Mouse (Mus musculus) C2C12 (cell line): Measurements from ENCODE around the gene Dnase1l3. TPM values are rescaled to one million over a fixed set of nuclear protein-coding genes. Genes with fewer than 3 reads are reported as not detected.

Source experiments
- H3K27me3 ChIP-seq: one replicate; pipeline ENCODE4 v1.6.1; 2011; ENCODE audit not compliant: control insufficient read depth, insufficient read depth, insufficient read length
- H3K36me3 ChIP-seq: one replicate; pipeline ENCODE4 v1.6.1; 2011; ENCODE audit not compliant: control insufficient read depth, insufficient read depth
- H3K4me3 ChIP-seq: one replicate; pipeline ENCODE4 v1.5.1; 2011; ENCODE audit warnings: mild to moderate bottlenecking, control low read depth; ENCODE audit not compliant: poor library complexity, insufficient read depth, severe bottlenecking
- H3K79me2 ChIP-seq: one replicate; pipeline ENCODE4 v1.6.1; 2011; ENCODE audit not compliant: control insufficient read depth, insufficient read depth
- H3K79me3 ChIP-seq: one replicate; pipeline ENCODE4 v1.6.1; 2011; ENCODE audit warnings: low read depth, control low read depth
- H3ac ChIP-seq: one replicate; pipeline ENCODE3; 2011; ENCODE audit warnings: low read depth; ENCODE audit not compliant: control insufficient read depth, insufficient read length
- CEBPB ChIP-seq: IDR thresholded peaks from one replicate; pipeline ENCODE4 v1.6.1; 2011; ENCODE audit warnings: low read depth, mild to moderate bottlenecking, control low read depth, moderate library complexity
- CTCF ChIP-seq: IDR thresholded peaks from one replicate; pipeline ENCODE4 v1.5.1; 2011; ENCODE audit not compliant: control insufficient read depth, insufficient read depth, insufficient read length
- FOSL1 ChIP-seq: IDR thresholded peaks from one replicate; pipeline ENCODE4 v1.8.0; 2011; ENCODE audit warnings: mild to moderate bottlenecking, low read length; ENCODE audit not compliant: poor library complexity, insufficient read depth, severe bottlenecking
- MAX ChIP-seq: IDR thresholded peaks from one replicate; pipeline ENCODE4 v1.6.1; 2011; ENCODE audit warnings: mild to moderate bottlenecking, control low read depth
- MYOD1 ChIP-seq: IDR thresholded peaks from one replicate; pipeline ENCODE4 v1.6.1; 2011; ENCODE audit warnings: low read depth; ENCODE audit not compliant: control insufficient read depth, insufficient read length
- MYOG ChIP-seq: IDR thresholded peaks from one replicate; pipeline ENCODE4 v1.6.1; 2011; ENCODE audit not compliant: control insufficient read depth, insufficient read length; ENCODE audit errors: extremely low read depth
- USF1 ChIP-seq: IDR thresholded peaks from one replicate; pipeline ENCODE4 v1.6.1; 2011; ENCODE audit warnings: low read depth, mild to moderate bottlenecking, control low read depth, moderate library complexity
- polyA plus RNA-seq: library from polyadenylated mRNA; unstranded; fragments of >200 nt; fragmentation: generic; extraction: Trizol; gene quantifications from one replicate; pipeline ENCODE4 v1.2.1, GENCODE M21; 2012; ENCODE audit warnings: missing spikeins

Gene Dnase1l3
- polyA plus RNA-seq, 1 experiment = not detected

GRCm38 (mm10) chr14:8003727-8004670 lies 9.6 kb upstream of the Dnase1l3 start:
- TF ChIP-seq FOSL1 (no peak), MYOD1 (no peak), USF1 (no peak), MYOG (no peak), MAX (no peak), CEBPB (no peak), CTCF (no peak)
- H3K4me3 ChIP-seq = no peak overlapping the region
- no peaks in the 10 kb centered on the region for H3K79me2 ChIP-seq
- no peaks in the 10 kb centered on the region for H3K27me3 ChIP-seq
- H3K79me3 ChIP-seq = no peaks in the 10 kb centered on the region
- no peak overlapping the region for H3ac ChIP-seq
- H3K36me3 ChIP-seq = no peaks in the 10 kb centered on the region

GRCm38 (mm10) chr14:8003093-8003670 lies 8.8 kb upstream of the Dnase1l3 start:
- Histone ChIP-seq H3K36me3 (no peaks in the 10 kb centered on the region), H3K79me3 (no peaks in the 10 kb centered on the region), H3ac (peak overlapping the region; percentile 66), H3K79me2 (no peaks in the 10 kb centered on the region), H3K27me3 (no peaks in the 10 kb centered on the region), H3K4me3 (peak overlapping the region; percentile 59)
- TF ChIP-seq MAX (no peak), CTCF (no peak), USF1 (no peak), MYOG (no peak), CEBPB (no peak), MYOD1 (no peak), FOSL1 (no peak)

GRCm38 (mm10) chr14:8002432-8003092 lies 8.2 kb upstream of the Dnase1l3 start, which contains the start of gene Abhd6:
Abhd6 (plus strand) TSS chr14:8002902.
- Histone ChIP-seq H3K79me2 (no peaks in the 10 kb centered on the region), H3K36me3 (no peaks in the 10 kb centered on the region), H3K79me3 (no peaks in the 10 kb centered on the region), H3K27me3 (no peaks in the 10 kb centered on the region), H3ac (peak within 1 kb of the TSS; percentile 66), H3K4me3 (peak within 1 kb of the TSS; percentile 59)
- TF ChIP-seq CEBPB (no peak), MAX (no peak), MYOG (no peak), MYOD1 (no peak), CTCF (no peak), FOSL1 (no peak), USF1 (no peak)

- Histone ChIP-seq H3ac (no peak overlapping the region), H3K36me3 (no peaks in the 10 kb centered on the region), H3K4me3 (no peak overlapping the region), H3K79me2 (no peaks in the 10 kb centered on the region), H3K79me3 (no peaks in the 10 kb centered on the region), H3K27me3 (no peaks in the 10 kb centered on the region)
- TF ChIP-seq CEBPB = no peak
- no peak for TF ChIP-seq FOSL1
- no peak for TF ChIP-seq MYOD1
- TF ChIP-seq USF1 = no peak
- no peak for TF ChIP-seq MAX
- no peak for TF ChIP-seq MYOG
- TF ChIP-seq CTCF = no peak
Measured at GRCm38 (mm10) chr14:8000831-8001685, 6.7 kb upstream of the Dnase1l3 start.
